Comparison of ENCODE assay signal across 8 mouse cellular contexts in genomic region chr1:93686245-93686960, GRCm38 (mm10). TPM values are rescaled to one million over a fixed set of nuclear protein-coding genes. Genes with fewer than 3 reads are reported as not detected.
DNase-seq lines count a peak whose midpoint lies in the region; ATAC-seq and TF ChIP-seq lines count a peak whose summit lies in the region.

No protein-coding gene starts in this region.

- no peak for TF ChIP-seq POLR2A in lung, adult 2 months (IDR thresholded peaks at IDR 0.05; ENCODE audit: borderline replicate concordance, extremely low read depth, low read depth, low read length)

- H3K9me3 ChIP-seq in ES-E14 (ENCODE audit: control insufficient read depth, insufficient read depth, low read depth, low read length) = no peaks in the 10 kb centered on the region
- no peaks in the 10 kb centered on the region for H3K9me3 ChIP-seq in forebrain, embryonic 11.5 days (ENCODE audit: control insufficient read depth, low read length)
- no peaks in the 10 kb centered on the region for H3K9me3 ChIP-seq in heart, postnatal 0 days (replicated peaks; ENCODE audit: control insufficient read depth, low read length)

- 2% methylated on average over 51 of the region's 51 CpGs for WGBS in forebrain, embryonic 11.5 days
- 6% methylated on average over 51 of the region's 51 CpGs for WGBS in heart, postnatal 0 days
- 8% methylated on average over 51 of the region's 51 CpGs for WGBS in lung, adult 2 months

- no peak for TF ChIP-seq EP300 in heart, postnatal 0 days (IDR thresholded peaks at IDR 0.05; ENCODE audit: low read depth)

- peak overlapping the region; percentile 86 for H3K4me2 ChIP-seq in forebrain, embryonic 11.5 days (ENCODE audit: low read depth, low read length, severe bottlenecking)
- peak overlapping the region; percentile 82 for H3K4me2 ChIP-seq in heart, postnatal 0 days (ENCODE audit: low read depth, low read length)

- in situ Hi-C loops in ES-E14 (cut with MboI; ENCODE audit: low sequenced_read_pairs in 2 of 2, unreplicated experiment in 2 of 2) = no loop called here

- TF ChIP-seq CTCF in heart, postnatal 0 days (IDR thresholded peaks at IDR 0.05; ENCODE audit: low read depth) = peak; percentile 53
- TF ChIP-seq CTCF in lung, adult 2 months (IDR thresholded peaks at IDR 0.05; ENCODE audit: insufficient read depth, low read length) = no peak

- peak; percentile 91 for ATAC-seq in forebrain, embryonic 11.5 days (replicated peaks; ENCODE audit: low FRiP score)
- ATAC-seq in heart, postnatal 0 days (ENCODE audit: insufficient read depth, low read depth) = peak; percentile 78
- ATAC-seq in activated CD4-positive, CD25-positive, alpha-beta regulatory T cell, adult 4 months = no peak

- H3K27ac ChIP-seq in ES-E14 (ENCODE audit: insufficient read depth, low read depth, low read length, poor library complexity, severe bottlenecking) = no peak overlapping the region
- H3K27ac ChIP-seq in brown adipose tissue, adult 24 weeks (replicated peaks; ENCODE audit: low read depth, low read length) = 0 out of 2 replicates have a peak overlapping the region, but pooled peaks have one; percentile 32
- H3K27ac ChIP-seq in forebrain, embryonic 11.5 days (ENCODE audit: low read depth, low read length) = no peak overlapping the region
- peak overlapping the region; percentile 11 for H3K27ac ChIP-seq in heart, postnatal 0 days (ENCODE audit: low read depth)

- H3K9ac ChIP-seq in ES-E14 (ENCODE audit: insufficient read depth, low read depth, low read length, poor library complexity, severe bottlenecking) = peak overlapping the region; percentile 70
- H3K9ac ChIP-seq in forebrain, embryonic 11.5 days (ENCODE audit: low read length) = peak overlapping the region; percentile 83
- H3K9ac ChIP-seq in heart, postnatal 0 days (replicated peaks; ENCODE audit: low read depth, low read length) = peak overlapping the region; percentile 62

- 0 out of 4 replicates have a peak, but pooled peaks cover 0 to 4% of the 10 kb centered on the region in 2 experiments for H3K4me1 ChIP-seq in ES-E14 (ENCODE audit: control insufficient read depth in 2 of 2, insufficient read depth in 2 of 2, low read length in 2 of 2, poor library complexity in 1 of 2)
- peaks cover 21% of the 10 kb centered on the region for H3K4me1 ChIP-seq in brown adipose tissue, adult 24 weeks (ENCODE audit: control insufficient read depth, insufficient read depth, insufficient read length, low read length)
- H3K4me1 ChIP-seq in forebrain, embryonic 11.5 days (replicated peaks; ENCODE audit: control insufficient read depth, insufficient read depth, low read length) = no peaks in the 10 kb centered on the region
- H3K4me1 ChIP-seq in heart, postnatal 0 days (ENCODE audit: control insufficient read depth, insufficient read depth) = peaks cover 12% of the 10 kb centered on the region; the same call in 1 of the 2 replicates
- H3K4me1 ChIP-seq in lung, adult 2 months (ENCODE audit: control insufficient read depth, insufficient read depth, low read length) = no peaks in the 10 kb centered on the region

- H3K36me3 ChIP-seq in ES-E14 (ENCODE audit: control insufficient read depth, insufficient read depth, low read length, poor library complexity, severe bottlenecking) = peaks cover 8% of the 10 kb centered on the region; the same call in 1 of the 2 replicates
- H3K36me3 ChIP-seq in forebrain, embryonic 11.5 days (ENCODE audit: control insufficient read depth, insufficient read depth, low read length) = no peaks in the 10 kb centered on the region
- 0 out of 2 replicates have a peak, but pooled peaks cover under 1% of the 10 kb centered on the region for H3K36me3 ChIP-seq in heart, postnatal 0 days (replicated peaks; ENCODE audit: control insufficient read depth, insufficient read depth, low read length)

- no peak for DNase-seq in ES-E14 (ENCODE audit: low read depth, low spot score)
- DNase-seq in forebrain, embryonic 11.5 days (ENCODE audit: low spot score) = peak; percentile 89
- DNase-seq in heart, postnatal 0 days (ENCODE audit: low spot score) = peak; percentile 67
- peak; percentile 63 to 82 for DNase-seq in kidney, postnatal 25 days
- peak; percentile 53 for DNase-seq in lung, adult 2 months
- DNase-seq in ovary, postnatal 10 days (ENCODE audit: low spot score) = peak; percentile 38

- H3K27me3 ChIP-seq in forebrain, embryonic 11.5 days (ENCODE audit: control insufficient read depth, insufficient read depth, low read length) = peaks cover 3% of the 10 kb centered on the region
- no peaks in the 10 kb centered on the region for H3K27me3 ChIP-seq in heart, postnatal 0 days (ENCODE audit: control insufficient read depth, insufficient read depth, low read length)

- H3K4me3 ChIP-seq in ES-E14 (ENCODE audit: insufficient read depth in 1 of 2, low read depth in 1 of 2, low read length in 2 of 2, poor library complexity in 1 of 2, severe bottlenecking in 1 of 2) = peak overlapping the region; percentile 63 to 81
- H3K4me3 ChIP-seq in brown adipose tissue, adult 24 weeks (ENCODE audit: insufficient read depth, low read depth, low read length) = peak overlapping the region; percentile 65
- peak overlapping the region; percentile 54 for H3K4me3 ChIP-seq in forebrain, embryonic 11.5 days (ENCODE audit: low read depth, low read length)
- H3K4me3 ChIP-seq in heart, postnatal 0 days (ENCODE audit: low read depth, low read length) = peak overlapping the region; percentile 56
- H3K4me3 ChIP-seq in lung, adult 2 months (replicated peaks; ENCODE audit: extremely low read depth, low read depth, low read length) = peak overlapping the region; percentile 37

TF ChIP-seq in ES-E14, 5 proteins besides CTCF, POLR2A, EP300 and RAD21:
- TF ChIP-seq ZC3H11A (IDR thresholded peaks at IDR 0.05; ENCODE audit: borderline replicate concordance, low read depth, low read length) = no peak
- TF ChIP-seq ZNF384 (IDR thresholded peaks at IDR 0.05; ENCODE audit: low read depth, low read length) = no peak
- no peak for TF ChIP-seq CHD2 (IDR thresholded peaks at IDR 0.05; ENCODE audit: low read depth, low read length)
- no peak for TF ChIP-seq HCFC1 (IDR thresholded peaks at IDR 0.05; ENCODE audit: borderline replicate concordance, insufficient read depth, low read length)
- no peak for TF ChIP-seq MAFK (IDR thresholded peaks at IDR 0.05; ENCODE audit: insufficient read depth, low read depth, low read length)

RNA-seq across cellular contexts. Expression of gene Bok, which starts 0.9 kb away (rescaled TPM):
- 21.1 and 26.9 TPM in 2 replicates for total RNA-seq in ES-E14 (2012; rRNA removed)
- polyA plus RNA-seq in brown adipose tissue, adult 24 weeks (2012; ENCODE audit: insufficient read depth, insufficient read length, missing spikeins) = 1.2 and 2.1 TPM in 2 replicates
- polyA plus RNA-seq in forebrain, embryonic 11.5 days (2014; fragmentation: Nextera tagmentation; extraction: Ambion mirVana) = 44.0 and 48.6 TPM in 2 replicates
- total RNA-seq in heart, postnatal 0 days (2014; rRNA removed; ENCODE audit: low replicate concordance) = 50.8 and 61.5 TPM in 2 replicates
- polyA plus RNA-seq in heart, postnatal 0 days (2015; fragmentation: Nextera tagmentation; extraction: Ambion mirVana) = 25.6 and 27.6 TPM in 2 replicates
- polyA plus RNA-seq in lung, adult 2 months (2012; rRNA removed) = 32.5 and 41.7 TPM in 2 replicates
- not detected for polyA plus RNA-seq in activated CD4-positive, CD25-positive, alpha-beta regulatory T cell, adult 4 months (2017; shearing (Covaris generic))

RNA-seq across cellular contexts. Expression of gene Stk25, which starts 27.9 kb away (rescaled TPM):
- total RNA-seq in ES-E14 (2012; rRNA removed) = 62.0 and 79.3 TPM in 2 replicates
- polyA plus RNA-seq in brown adipose tissue, adult 24 weeks (2012; ENCODE audit: insufficient read depth, insufficient read length, missing spikeins) = 27.4 and 29.6 TPM in 2 replicates
- 186 and 206 TPM in 2 replicates for polyA plus RNA-seq in forebrain, embryonic 11.5 days (2014; fragmentation: Nextera tagmentation; extraction: Ambion mirVana)
- total RNA-seq in heart, postnatal 0 days (2014; rRNA removed; ENCODE audit: low replicate concordance) = 134 and 174 TPM in 2 replicates
- 107 and 108 TPM in 2 replicates for polyA plus RNA-seq in heart, postnatal 0 days (2015; fragmentation: Nextera tagmentation; extraction: Ambion mirVana)
- polyA plus RNA-seq in lung, adult 2 months (2012; rRNA removed) = 88.6 and 141 TPM in 2 replicates
- 10 to 100 TPM; 28.6 to 32.3 TPM for polyA plus RNA-seq in activated CD4-positive, CD25-positive, alpha-beta regulatory T cell, adult 4 months (2017; shearing (Covaris generic))

Comparison
In these comparisons a context has a peak if more than half of its experiments do, and no peak if none do; other contexts are left out.
1. H3K27ac ChIP-seq: peak in brown adipose tissue, adult 24 weeks (single experiment) and heart, postnatal 0 days (single experiment); none in ES-E14 (single experiment) and forebrain, embryonic 11.5 days (single experiment).
2. Peak in every context shown above with its lines, with median percentiles within 50 percentile points of each other: H3K4me3 ChIP-seq and H3K9ac ChIP-seq.